Mouse (Mus musculus) ES-Bruce4 (cell line): Measurements from ENCODE around the gene Acot7.

ENCODE experiments used
- CTCF ChIP-seq: IDR thresholded peaks from one replicate; pipeline ENCODE4 v1.8.1; 2011; ENCODE audit warnings: low read depth, low read length
- EP300 ChIP-seq: IDR thresholded peaks from 2 replicates; pipeline ENCODE4 v1.6.1; 2011; ENCODE audit warnings: low read depth, low read length; ENCODE audit not compliant: insufficient read depth
- POLR2A ChIP-seq: IDR thresholded peaks from one replicate; pipeline ENCODE4 v1.8.1; 2011; ENCODE audit warnings: low read length; ENCODE audit not compliant: insufficient read depth

DNA sequence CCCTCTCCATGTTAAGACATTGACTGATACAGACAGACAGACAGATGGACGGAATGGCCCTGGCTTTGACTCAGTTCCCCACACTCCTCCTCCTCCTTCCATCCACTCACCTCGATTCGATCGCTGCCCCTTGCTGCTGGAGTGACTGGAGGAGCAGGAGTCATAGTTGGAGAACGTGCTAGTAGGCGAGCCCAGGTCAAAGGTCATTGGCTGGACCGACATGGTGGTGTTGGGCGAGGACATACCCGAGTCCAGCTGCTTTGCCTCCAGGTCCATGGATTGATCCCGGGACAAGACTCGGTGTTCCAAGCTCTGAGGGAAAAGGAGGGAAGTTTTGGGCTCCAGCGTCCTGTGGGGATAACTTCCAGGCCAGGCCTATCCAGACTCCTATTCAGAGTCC lies 42.6 kb upstream of the Acot7 start:
- no peak for TF ChIP-seq CTCF
- TF ChIP-seq POLR2A, result no peak
- no peak for TF ChIP-seq EP300
